Mouse (Mus musculus): Measurements from ENCODE around the gene Rmdn3. TPM values are rescaled to one million over a fixed set of nuclear protein-coding genes. Genes with fewer than 3 reads are reported as not detected.

The Rmdn3 gene
- polyA plus RNA-seq, 1 experiment from 2014 or later, result 34.8 TPM

- H3K9me3 ChIP-seq (ENCODE audit: control insufficient read depth, low read length), result no peaks in the 10 kb centered on the region
- ATAC-seq (ENCODE audit: low read depth) (no peak), DNase-seq (ENCODE audit: low spot score) (no peak)
- peaks cover 45% of the 10 kb centered on the region for H3K36me3 ChIP-seq (ENCODE audit: control insufficient read depth, insufficient read depth, low read length)
- H3K9ac ChIP-seq (ENCODE audit: low read depth, low read length), result no peak overlapping the region
- no peak overlapping the region for H3K27ac ChIP-seq (replicated peaks; ENCODE audit: low read depth, low read length)
- no peaks in the 10 kb centered on the region for H3K4me1 ChIP-seq (ENCODE audit: control insufficient read depth, insufficient read depth, low read length)
- H3K27me3 ChIP-seq (replicated peaks; ENCODE audit: control insufficient read depth, insufficient read depth, low read length), result no peaks in the 10 kb centered on the region
- no peak overlapping the region for H3K4me3 ChIP-seq (ENCODE audit: low read depth, low read length)
- H3K4me2 ChIP-seq (ENCODE audit: low read depth, low read length), result no peak overlapping the region
These were observed 55.3 kb downstream of the Rmdn3 start for GRCm38 (mm10) chr2:119101552-119101951.

Other genes with a start within 250 kb of the Rmdn3 start
- 51.3 and 56.0 TPM in 2 replicates for gene Chst14, start 230.5 kb downstream of the Rmdn3 start, polyA plus RNA-seq (2014; fragmentation: Nextera tagmentation; extraction: Ambion mirVana)
- 22.6 and 23.8 TPM in 2 replicates for gene Ccdc32, start 127.6 kb downstream of the Rmdn3 start, polyA plus RNA-seq (2014; fragmentation: Nextera tagmentation; extraction: Ambion mirVana)
- 2.9 and 3.6 TPM in 2 replicates for gene Rpusd2, start 122.2 kb downstream of the Rmdn3 start, polyA plus RNA-seq (2014; fragmentation: Nextera tagmentation; extraction: Ambion mirVana)
- gene Knl1, start 109.9 kb downstream of the Rmdn3 start, polyA plus RNA-seq (2014; fragmentation: Nextera tagmentation; extraction: Ambion mirVana), result 31.7 and 36.0 TPM in 2 replicates
- 32.6 and 39.5 TPM in 2 replicates for gene Rad51, start 44.2 kb downstream of the Rmdn3 start, polyA plus RNA-seq (2014; fragmentation: Nextera tagmentation; extraction: Ambion mirVana)
- gene Gchfr, start 10.7 kb upstream of the Rmdn3 start, polyA plus RNA-seq (2014; fragmentation: Nextera tagmentation; extraction: Ambion mirVana), result 8.4 and 11.2 TPM in 2 replicates
- gene Gm14137, start 17.5 kb upstream of the Rmdn3 start, polyA plus RNA-seq (2014; fragmentation: Nextera tagmentation; extraction: Ambion mirVana), result 0.48 and 1.1 TPM in 2 replicates
- 41.0 and 43.0 TPM in 2 replicates for gene Zfyve19, start 51.6 kb upstream of the Rmdn3 start, polyA plus RNA-seq (2014; fragmentation: Nextera tagmentation; extraction: Ambion mirVana)
- 15.7 and 19.8 TPM in 2 replicates for gene Dnajc17, start 51.8 kb upstream of the Rmdn3 start, polyA plus RNA-seq (2014; fragmentation: Nextera tagmentation; extraction: Ambion mirVana)
- gene Ppp1r14d, start 72.9 kb upstream of the Rmdn3 start, polyA plus RNA-seq (2014; fragmentation: Nextera tagmentation; extraction: Ambion mirVana), result 0.38 TPM in 1 of 2 replicates, not detected in the other
- gene Spint1, start 80.3 kb upstream of the Rmdn3 start, polyA plus RNA-seq (2014; fragmentation: Nextera tagmentation; extraction: Ambion mirVana), result 14.1 and 17.0 TPM in 2 replicates
- gene Rhov, start 114.2 kb upstream of the Rmdn3 start, polyA plus RNA-seq (2014; fragmentation: Nextera tagmentation; extraction: Ambion mirVana), result 9.8 and 10.4 TPM in 2 replicates
- gene Vps18, start 131.7 kb upstream of the Rmdn3 start, polyA plus RNA-seq (2014; fragmentation: Nextera tagmentation; extraction: Ambion mirVana), result 12.5 and 15.5 TPM in 2 replicates
- 5.0 and 6.8 TPM in 2 replicates for gene Dll4, start 168.8 kb upstream of the Rmdn3 start, polyA plus RNA-seq (2014; fragmentation: Nextera tagmentation; extraction: Ambion mirVana)
- gene Chac1, start 194.2 kb upstream of the Rmdn3 start, polyA plus RNA-seq (2014; fragmentation: Nextera tagmentation; extraction: Ambion mirVana), result 1.4 and 1.7 TPM in 2 replicates